ENCODE assay signal across 8 mouse cellular contexts in the genomic region with DNA sequence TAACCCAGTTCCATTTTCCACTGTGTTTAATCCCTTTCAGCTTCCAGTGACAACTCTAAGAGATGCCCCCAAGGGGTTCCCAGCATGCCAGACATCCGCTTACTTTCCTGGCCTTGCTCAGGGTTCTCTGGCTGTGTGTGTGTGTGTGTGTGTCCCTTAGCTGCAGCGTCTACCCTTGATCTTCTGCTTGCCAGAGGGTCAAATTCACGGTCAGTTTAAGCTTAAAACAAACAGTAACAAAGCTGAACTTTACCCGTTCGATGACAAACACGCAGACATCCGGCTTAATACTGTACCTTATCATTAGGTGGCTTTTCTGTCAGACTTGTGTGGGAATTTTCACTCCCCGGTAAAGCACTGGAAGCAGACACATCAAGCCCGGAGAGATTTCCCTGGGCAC. TPM values are rescaled to one million over a fixed set of nuclear protein-coding genes. Genes with fewer than 3 reads are reported as not detected.
A peak's percentile ranks its signal among the peaks of the same experiment; 100 is the strongest.
DNase-seq lines count a peak whose midpoint lies in the region; ATAC-seq and TF ChIP-seq lines count a peak whose summit lies in the region.

A gene (plus strand): TSS at position 281 of the 400 bp plus-strand sequence.

- no peak for DNase-seq in thymus, adult 2 months
- DNase-seq in thymus, postnatal 10 days (ENCODE audit: low spot score in 2 of 2), result no peak
- DNase-seq in left cerebral cortex, postnatal 14 days (ENCODE audit: low spot score in 2 of 2), result no peak
- DNase-seq in cerebellum, adult 9-10 months, result no peak
- no peak for DNase-seq in ovary, postnatal 10 days (ENCODE audit: low spot score)

- H3K27ac ChIP-seq in thymus, adult 2 months (ENCODE audit: control insufficient read depth, insufficient read depth, low read length), result no peak within 1 kb of the TSS
- no peak within 1 kb of the TSS for H3K27ac ChIP-seq in neural tube, embryonic 14.5 days (ENCODE audit: low read depth, low read length)

- peak within 1 kb of the TSS; percentile 44 for H3K4me3 ChIP-seq in erythroblast, embryonic 14.5 days (replicated peaks)
- no peak within 1 kb of the TSS for H3K4me3 ChIP-seq in thymus, adult 2 months (ENCODE audit: control insufficient read depth, insufficient read depth, low read length)
- H3K4me3 ChIP-seq in neural tube, embryonic 14.5 days (ENCODE audit: low read depth, low read length), result no peak within 1 kb of the TSS

- H3K4me1 ChIP-seq in erythroblast, embryonic 14.5 days (ENCODE audit: control insufficient read depth), result peaks cover 18% of the 10 kb centered on the region
- peaks cover 8% of the 10 kb centered on the region; the same call in 1 of the 2 replicates for H3K4me1 ChIP-seq in thymus, adult 2 months (replicated peaks; ENCODE audit: control insufficient read depth, insufficient read depth, low read length)
- H3K4me1 ChIP-seq in neural tube, embryonic 14.5 days (ENCODE audit: control insufficient read depth, insufficient read depth, low read length), result no peaks in the 10 kb centered on the region

- H3K9ac ChIP-seq in neural tube, embryonic 14.5 days (replicated peaks; ENCODE audit: low read depth, low read length), result no peak within 1 kb of the TSS

- H3K27me3 ChIP-seq in erythroblast, embryonic 14.5 days (ENCODE audit: control insufficient read depth), result peaks cover 4% of the 10 kb centered on the region
- no peaks in the 10 kb centered on the region for H3K27me3 ChIP-seq in thymus, adult 2 months (ENCODE audit: control insufficient read depth, insufficient read depth, low read length)
- no peaks in the 10 kb centered on the region for H3K27me3 ChIP-seq in neural tube, embryonic 14.5 days (ENCODE audit: control insufficient read depth, insufficient read depth, low read length)

- H3K9me3 ChIP-seq in erythroblast, embryonic 14.5 days (ENCODE audit: control insufficient read depth, low read length), result no peaks in the 10 kb centered on the region
- H3K9me3 ChIP-seq in neural tube, embryonic 14.5 days (ENCODE audit: control insufficient read depth, low read length), result no peaks in the 10 kb centered on the region

- intact Hi-C loops in left cerebral cortex, postnatal 14 days (cut with DNase I), result no loop called here

- no peak for ATAC-seq in erythroblast, adult 5-6 weeks (replicated peaks; ENCODE audit: low FRiP score, poor library complexity, severe bottlenecking)
- no peak for ATAC-seq in neural tube, embryonic 14.5 days (ENCODE audit: low read depth)

- no peaks in the 10 kb centered on the region for H3K36me3 ChIP-seq in erythroblast, embryonic 14.5 days (ENCODE audit: control insufficient read depth)
- no peaks in the 10 kb centered on the region for H3K36me3 ChIP-seq in thymus, adult 2 months (ENCODE audit: control insufficient read depth, insufficient read depth, low read length)
- no peaks in the 10 kb centered on the region for H3K36me3 ChIP-seq in neural tube, embryonic 14.5 days (ENCODE audit: control insufficient read depth, insufficient read depth, low read length)

- WGBS in thymus, adult 2 months, result 97% methylated on average over 9 of the region's 9 CpGs
- WGBS in neural tube, embryonic 14.5 days, result 77% methylated on average over 9 of the region's 9 CpGs

- H3K4me2 ChIP-seq in neural tube, embryonic 14.5 days (ENCODE audit: low read depth, low read length), result no peak within 1 kb of the TSS

- TF ChIP-seq POLR2A in thymus, adult 2 months (IDR thresholded peaks at IDR 0.05; ENCODE audit: control insufficient read depth, extremely low read depth, insufficient read depth, low read length, poor library complexity), result no peak

- TF ChIP-seq CTCF in thymus, adult 2 months (IDR thresholded peaks at IDR 0.05; ENCODE audit: borderline replicate concordance, control insufficient read depth, extremely low read depth, insufficient read depth, low read length, poor library complexity), result no peak

RNA-seq across cellular contexts. Expression of the gene that starts here (rescaled TPM):
- polyA plus RNA-seq in erythroblast, embryonic 14.5 days (2012), result 0.19 and 0.70 TPM in 2 replicates
- 1.7 TPM in 1 of 2 replicates, not detected in the other for total RNA-seq in erythroblast, adult 5-6 weeks (2015; ENCODE audit: low replicate concordance)
- total RNA-seq in erythroblast, adult 5-6 weeks (2017; ENCODE audit: low replicate concordance), result 1.5 and 3.4 TPM in 2 replicates
- polyA plus RNA-seq in thymus, adult 2 months (2012; rRNA removed), result 59.4 and 78.8 TPM in 2 replicates
- 100 to 1,000 TPM; 233 to 253 TPM for total RNA-seq in left cerebral cortex, postnatal 14 days (2021)
- polyA plus RNA-seq in neural tube, embryonic 14.5 days (2014; fragmentation: Nextera tagmentation; extraction: Ambion mirVana), result 91.3 and 110 TPM in 2 replicates

Comparison
In these comparisons a context has a peak if more than half of its experiments do, and no peak if none do; other contexts are left out.
1. RNA of the gene that starts here (total RNA-seq): 233 to 253 TPM in left cerebral cortex, postnatal 14 days; 1.5 to 3.4 TPM in erythroblast, adult 5-6 weeks; every median in the first group is over 10 times any median in the second.
2. RNA of the gene that starts here (polyA plus RNA-seq): 91.3 to 110 TPM in neural tube, embryonic 14.5 days and 59.4 to 78.8 TPM in thymus, adult 2 months; 0.19 to 0.70 TPM in erythroblast, embryonic 14.5 days; every median in the first group is over 10 times any median in the second.